Mouse (Mus musculus) adrenal gland, postnatal 14 days (tissue): Measurements from ENCODE around the gene Gm6760. TPM values are rescaled to one million over a fixed set of nuclear protein-coding genes. Genes with fewer than 3 reads are reported as not detected.

Experiments used
- DNase-seq: peaks from one replicate; pipeline ENCODE4 v3.0.0; 2021; ENCODE audit warnings: mixed read lengths
- long read RNA-seq, 2 experiments: library from polyadenylated mRNA; stranded (forward); transcript quantifications; one replicate each; pipeline ENCODE4 v2.0.0; 2021
- total RNA-seq: library from RNA; stranded (reverse); gene quantifications from 2 replicates; pipeline ENCODE4 v1.2.3, GENCODE M21; 2021

Gm6760 gene
- not detected in 2 replicates for total RNA-seq
- long read RNA-seq, experiment 1, result 0 reads
- long read RNA-seq, experiment 2, result 0 reads

DNA sequence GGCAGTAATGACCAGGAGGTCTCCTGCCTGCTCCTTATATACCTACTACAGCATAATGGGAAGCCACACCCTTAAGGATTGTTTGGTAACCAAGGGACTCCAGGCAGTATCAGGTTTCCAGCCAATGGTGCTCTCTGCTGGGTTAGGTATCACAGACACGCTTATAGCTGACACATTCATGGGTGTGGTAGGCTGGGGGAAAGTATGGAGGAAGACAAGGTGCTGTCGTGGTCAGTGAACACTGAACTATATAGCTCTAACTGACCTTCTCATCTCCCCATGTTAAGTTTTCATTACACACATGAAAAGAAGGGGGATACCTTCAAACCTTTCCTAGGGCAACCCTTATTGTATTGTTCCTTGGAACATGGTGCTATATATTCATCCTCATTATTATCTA, at the start of gene Gm6760:
Gene Gm6760, minus strand, starts transcription at position 101 of the 400 bp plus-strand sequence.
- DNase-seq, result no peak

DNA sequence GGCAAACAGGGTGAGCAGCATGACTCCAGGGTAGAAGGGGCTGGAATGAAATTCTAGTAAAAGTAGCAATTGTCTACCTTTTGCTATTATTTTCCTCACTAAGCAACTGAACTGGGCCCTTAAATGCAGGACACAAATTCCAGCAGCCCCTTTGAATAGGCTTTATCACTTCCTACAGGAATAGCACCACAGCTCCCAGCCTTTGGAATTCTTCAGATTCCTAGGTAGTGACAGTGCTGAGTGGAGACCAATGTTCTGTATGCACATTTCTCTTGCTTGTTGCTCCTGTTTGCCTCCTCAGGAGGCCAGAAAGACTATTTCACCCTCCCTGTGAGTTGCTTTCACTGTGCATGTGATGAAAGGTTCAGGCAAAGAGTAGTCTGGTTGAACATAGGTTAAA, 29.2 kb upstream of the Gm6760 start:
- no peak for DNase-seq

DNA sequence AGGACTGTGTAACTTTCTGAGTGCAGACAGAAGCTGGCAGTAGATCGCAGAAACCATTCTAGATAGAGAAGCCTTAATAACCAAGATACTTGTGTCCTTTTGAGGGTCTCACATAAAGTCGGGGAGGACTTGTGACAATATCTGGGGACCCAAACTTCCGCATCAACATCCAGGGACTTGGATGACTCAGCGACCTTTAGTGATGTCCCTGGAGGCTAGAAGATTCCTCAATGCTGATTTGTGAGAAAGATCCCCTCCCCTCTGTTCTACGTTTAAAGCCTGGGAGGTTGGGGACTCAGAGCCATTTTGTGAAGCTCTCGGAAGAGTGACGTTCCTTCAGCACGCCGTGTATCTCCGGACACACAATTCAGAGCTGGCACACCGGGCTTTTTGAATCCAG, 21.2 kb upstream of the Gm6760 start, which contains the start of gene 3830417A13Rik:
Gene 3830417A13Rik, plus strand, starts transcription at position 301 of the 400 bp plus-strand sequence.
- DNase-seq, result no peak

Other genes starting within 250 kb of the Gm6760 start
- not detected in 2 replicates for gene 3830417A13Rik, start 21.4 kb upstream of the Gm6760 start, total RNA-seq
- 0.11 and 0.59 TPM in 2 replicates for gene Slitrk4, start 124.8 kb upstream of the Gm6760 start, total RNA-seq